Mouse (Mus musculus) embryonic stem cell, embryonic (primary cell): ENCODE data around the gene Tpk1.

Source experiments
- CTCF ChIA-PET, 4 experiments: fragments of 300-600 bp in 2 of 4; fragments of 350-600 bp in 2 of 4; sonication (Branson Sonifier 250); formaldehyde crosslinking; loops; one replicate each; lab custom pipeline; 2022; ENCODE audit warnings: inconsistent platforms in 2 of 4; lab: Charles Lee
- POLR2A ChIA-PET, 4 experiments: fragments of 300-600 bp in 2 of 4; fragments of 350-600 bp in 2 of 4; sonication (Branson Sonifier 250); formaldehyde crosslinking; loops; one replicate each; lab custom pipeline; 2022; ENCODE audit warnings: antibody characterized with exemption in 4 of 4, inconsistent platforms in 1 of 4; lab: Charles Lee

The Tpk1 gene

DNA sequence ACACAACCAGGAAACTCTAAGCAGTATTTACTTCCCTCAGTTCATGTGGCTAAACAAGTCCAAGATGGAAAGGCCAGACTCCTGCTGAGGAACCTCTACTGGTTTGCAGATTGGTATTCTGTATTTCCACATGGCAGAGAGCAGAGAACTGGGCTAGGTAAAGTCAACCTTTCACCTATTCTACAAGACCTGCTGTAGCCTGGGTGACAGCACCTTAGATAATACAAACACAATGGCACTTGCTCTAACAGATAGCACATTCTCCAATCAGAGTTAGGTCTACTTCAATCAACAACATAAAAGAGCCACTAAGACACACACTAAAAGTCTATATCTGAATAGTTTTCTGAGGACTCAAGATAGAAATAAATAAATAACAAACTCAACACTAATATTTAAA, 190.2 kb downstream of the Tpk1 start:
- CTCF ChIA-PET = interaction anchor here in 1 of 4 experiments (0.7 kb wide), 1 partner anchor 539 kb away, joined by 9 read pairs; no protein-coding TSS in a partner anchor
- POLR2A ChIA-PET = no interaction called here

DNA sequence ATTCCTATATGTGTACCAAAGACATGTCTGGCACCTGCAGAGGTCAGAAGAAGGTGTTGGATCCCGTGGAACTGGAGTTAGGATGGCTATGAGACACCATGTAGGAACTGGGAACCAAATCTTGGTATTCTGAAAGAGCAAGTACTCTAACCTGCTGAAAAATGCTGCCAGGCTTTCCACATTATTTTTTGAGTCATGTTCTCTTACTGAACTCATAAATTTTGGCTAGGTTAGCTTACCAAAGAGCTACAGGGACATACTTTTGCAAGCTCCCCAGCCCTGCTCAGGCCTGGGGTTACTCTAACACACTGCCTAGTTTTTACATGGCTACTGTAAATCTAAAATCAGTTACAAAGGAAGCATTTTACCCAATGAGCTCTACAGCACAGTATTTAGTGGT, 194.5 kb downstream of the Tpk1 start:
- CTCF ChIA-PET = no interaction called here
- POLR2A ChIA-PET = no interaction called here

DNA sequence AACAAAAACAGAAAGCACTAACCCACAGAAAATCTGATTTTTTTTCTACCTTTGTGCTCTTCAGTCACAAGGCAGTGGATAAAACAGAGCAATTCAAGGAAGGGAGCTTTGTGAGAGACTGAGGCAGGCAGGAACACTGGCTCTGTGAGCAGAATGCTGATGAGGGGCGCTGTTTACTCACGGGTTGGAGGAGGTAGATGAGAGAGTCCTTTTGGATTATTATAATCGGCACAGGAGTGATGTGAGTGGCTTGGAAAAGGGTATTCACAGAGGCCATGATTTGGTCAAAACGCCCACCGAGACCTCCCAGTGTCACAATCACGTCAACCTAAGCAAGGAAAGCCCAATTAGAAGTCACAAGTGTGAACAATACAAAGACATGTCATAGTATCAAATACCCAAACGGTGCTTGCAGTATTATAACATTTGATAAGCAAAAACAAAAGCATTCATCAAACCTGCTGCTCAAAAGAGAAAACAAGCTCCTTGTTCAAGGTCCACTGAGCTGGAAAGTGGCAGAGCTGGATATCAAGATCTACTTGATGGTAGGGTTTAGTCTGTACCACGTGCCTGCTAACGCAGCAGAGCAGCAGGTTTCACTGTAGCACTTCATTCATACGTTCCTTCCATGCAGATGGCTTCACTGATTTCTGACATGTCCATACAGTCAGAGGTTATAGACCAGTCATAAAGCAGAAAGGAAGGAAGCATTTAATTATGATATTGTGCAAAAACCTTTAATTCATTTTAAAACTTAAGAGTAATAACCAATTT, 197.1 kb downstream of the Tpk1 start:
- ChIA-PET POLR2A (no interaction called here), CTCF (no interaction called here)

DNA sequence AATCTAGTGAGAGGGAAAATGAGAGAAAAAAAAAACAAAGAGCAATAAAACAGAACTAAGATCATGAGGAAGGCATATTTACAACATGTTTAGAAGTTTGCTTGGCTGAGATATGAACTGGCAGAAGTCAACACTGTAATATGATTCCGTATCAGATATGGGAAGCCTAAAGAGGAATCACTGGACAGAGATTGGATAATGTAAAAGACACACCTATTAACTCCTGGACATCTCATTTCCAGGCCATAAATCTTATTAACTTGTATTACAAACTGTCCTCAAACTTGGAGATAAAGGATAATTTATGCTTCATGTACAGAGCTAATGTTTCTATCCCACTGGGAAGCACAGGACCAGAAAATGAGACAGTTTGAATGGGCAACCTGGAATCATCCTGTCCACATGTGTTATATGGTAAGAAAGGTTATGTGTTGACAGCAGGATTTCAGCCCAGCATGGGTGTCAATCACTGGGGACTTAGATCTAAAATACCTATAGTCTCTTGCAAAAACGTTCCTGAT, 203.2 kb downstream of the Tpk1 start:
- ChIA-PET CTCF (no interaction called here), POLR2A (no interaction called here)

DNA sequence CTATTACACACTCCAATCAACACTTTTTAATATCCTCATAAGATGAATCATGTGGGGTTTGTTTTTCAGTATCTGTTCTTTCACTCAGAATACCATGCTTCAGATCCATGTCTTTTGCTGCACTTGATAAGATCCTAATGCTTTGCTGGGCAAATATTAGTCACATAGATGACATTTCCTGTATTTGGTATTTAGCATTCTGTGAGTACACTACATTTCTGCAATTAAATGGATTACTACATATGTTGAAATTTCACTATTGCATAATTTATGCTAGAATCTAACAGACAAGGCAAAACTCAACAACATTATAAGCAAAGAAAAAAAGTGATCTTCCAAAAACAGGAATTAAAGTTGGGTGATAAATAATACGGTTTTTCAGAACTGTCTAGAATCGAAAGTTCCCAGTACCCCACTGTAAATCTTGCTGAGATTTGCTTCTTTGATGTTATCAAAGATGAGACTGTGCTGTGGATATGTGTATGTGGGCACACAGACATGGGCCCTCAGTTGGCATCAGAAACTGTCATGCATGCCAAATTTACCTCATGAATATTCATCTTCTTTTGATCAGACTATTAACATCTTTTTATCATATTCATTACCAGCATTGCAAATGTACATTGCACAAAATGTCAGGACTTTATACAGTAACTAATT, 203.8 kb downstream of the Tpk1 start:
- ChIA-PET POLR2A (no interaction called here), CTCF (no interaction called here)

DNA sequence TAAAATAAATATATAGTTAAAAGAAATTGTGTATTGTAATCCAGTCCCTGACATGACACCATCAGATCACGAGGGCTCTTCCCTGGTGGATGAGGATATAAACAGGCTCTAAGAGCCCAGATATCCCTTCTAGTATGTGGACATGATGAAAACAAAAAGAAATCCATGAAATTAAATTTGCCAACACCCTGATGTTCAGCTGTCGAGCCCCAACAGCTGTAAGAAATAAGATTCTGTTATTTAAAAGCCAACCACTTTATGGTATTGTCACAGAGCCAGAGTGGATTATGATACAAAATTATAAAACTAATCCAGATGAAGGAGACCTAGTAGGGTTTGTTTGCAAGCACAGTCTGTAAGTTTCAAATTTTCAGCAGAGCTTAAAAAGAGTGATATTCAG, 207.0 kb downstream of the Tpk1 start:
- ChIA-PET CTCF (no interaction called here), POLR2A (interaction anchor here in 1 of 4 experiments (1.6 kb wide), 1 partner anchor 207 kb away, joined by 4 read pairs; the partner anchor contains the start of gene Tpk1)

DNA sequence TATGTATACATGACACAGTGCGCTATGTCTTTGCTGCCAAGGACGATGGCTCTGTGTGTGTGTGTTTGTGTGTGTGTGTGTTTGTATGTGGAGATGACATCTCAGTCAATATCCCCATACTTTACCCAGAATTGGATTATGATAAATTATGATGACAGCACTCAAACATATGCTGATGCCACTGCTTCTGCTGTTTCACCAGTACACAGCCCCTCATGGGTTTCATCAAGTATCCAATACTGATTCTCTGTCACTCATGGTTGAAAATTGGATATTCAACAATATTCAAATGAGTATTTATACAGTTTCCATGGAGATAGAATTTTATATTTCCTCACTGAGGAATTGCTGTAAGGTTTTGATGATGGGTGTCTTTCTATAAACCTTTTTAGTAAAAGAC, 208.1 kb downstream of the Tpk1 start:
- POLR2A ChIA-PET = no interaction called here
- CTCF ChIA-PET = no interaction called here

DNA sequence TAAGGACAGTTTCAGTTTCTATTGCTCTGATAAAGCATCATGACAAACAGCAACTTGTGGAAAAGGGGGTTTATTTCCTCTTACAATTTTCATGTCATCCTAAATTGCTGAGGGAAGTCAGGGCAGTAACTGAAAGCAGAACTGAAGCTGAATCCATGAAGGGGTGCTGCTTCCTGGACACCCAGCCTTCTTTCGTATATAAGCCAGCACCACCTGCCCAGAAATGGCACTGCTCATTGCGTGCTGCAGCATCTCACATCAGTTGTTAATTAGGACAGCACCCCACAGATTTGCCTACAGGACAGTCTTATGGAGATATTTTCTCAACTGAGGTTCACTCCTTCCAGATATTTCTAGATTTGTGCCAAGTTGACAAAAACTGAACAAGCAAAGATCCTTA, 216.6 kb downstream of the Tpk1 start:
- CTCF ChIA-PET = no interaction called here
- POLR2A ChIA-PET = no interaction called here

DNA sequence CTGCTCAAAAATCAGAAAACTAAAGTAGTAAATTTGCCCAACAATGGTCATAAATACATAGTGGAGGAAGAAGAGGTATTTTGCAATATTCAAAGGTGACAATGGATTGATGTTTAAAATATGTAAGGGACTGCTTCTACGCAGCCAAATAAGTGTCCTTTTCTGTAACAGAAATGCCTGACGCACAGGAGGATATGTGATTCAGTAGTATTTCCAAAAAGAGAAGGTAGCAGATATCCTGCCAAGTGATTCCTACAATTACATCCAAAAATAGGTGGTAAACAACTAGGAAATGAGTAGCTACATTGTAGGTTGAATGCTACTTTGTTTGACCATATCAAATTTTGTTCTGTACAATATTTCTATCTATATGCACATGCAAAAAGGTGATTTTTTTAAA, 220.2 kb downstream of the Tpk1 start:
- CTCF ChIA-PET = no interaction called here
- POLR2A ChIA-PET = no interaction called here

DNA sequence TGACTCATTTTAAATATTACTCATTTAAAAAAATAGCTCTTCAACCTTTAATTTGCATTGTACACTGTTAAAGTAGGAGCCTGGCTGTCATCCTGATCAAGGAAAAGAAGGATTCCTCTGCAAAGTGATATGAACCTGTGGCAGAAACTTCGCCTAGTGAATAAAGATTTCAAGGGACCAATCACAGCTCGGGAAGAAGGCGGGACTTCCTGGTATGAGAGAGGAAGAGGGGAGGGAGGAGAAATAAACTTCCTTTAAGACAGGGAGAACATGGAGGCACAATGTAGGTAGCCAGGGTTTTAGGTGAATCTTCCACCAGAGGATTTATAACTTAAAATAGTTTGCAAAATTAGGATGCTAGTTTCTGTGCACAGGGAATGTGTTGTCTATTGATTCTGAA, 223.9 kb downstream of the Tpk1 start:
- ChIA-PET CTCF (no interaction called here), POLR2A (no interaction called here)

DNA sequence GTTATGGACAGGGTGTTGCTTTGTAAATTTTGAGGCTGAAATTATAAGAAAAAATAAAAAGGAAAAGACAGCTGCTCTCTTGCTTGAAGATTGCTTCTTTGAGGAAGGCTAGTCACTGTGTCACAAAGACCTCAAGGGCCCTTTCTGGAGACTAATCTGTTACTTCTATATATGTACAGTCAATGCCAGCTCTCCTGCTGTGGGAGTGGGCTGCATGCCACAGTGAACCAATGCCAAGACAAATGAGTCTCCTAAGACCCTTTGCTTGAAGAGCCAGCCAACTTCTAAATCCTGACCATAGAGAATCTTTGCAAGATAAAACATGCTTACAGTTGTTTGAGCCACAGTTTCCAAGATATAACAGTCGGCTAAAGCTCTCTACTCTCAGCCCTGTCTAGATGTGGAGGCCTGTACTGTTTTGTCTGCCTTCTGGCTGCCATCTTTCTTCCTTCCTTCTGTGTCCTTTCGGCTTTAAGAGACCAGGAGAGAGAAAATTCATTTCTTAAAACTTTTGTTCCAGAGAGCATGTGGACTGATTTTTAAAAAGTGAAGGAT, 230.0 kb downstream of the Tpk1 start:
- ChIA-PET POLR2A (no interaction called here), CTCF (interaction anchor here in 1 of 4 experiments (0.7 kb wide), 1 partner anchor 121 kb away, joined by 3 read pairs; no protein-coding TSS in a partner anchor)

DNA sequence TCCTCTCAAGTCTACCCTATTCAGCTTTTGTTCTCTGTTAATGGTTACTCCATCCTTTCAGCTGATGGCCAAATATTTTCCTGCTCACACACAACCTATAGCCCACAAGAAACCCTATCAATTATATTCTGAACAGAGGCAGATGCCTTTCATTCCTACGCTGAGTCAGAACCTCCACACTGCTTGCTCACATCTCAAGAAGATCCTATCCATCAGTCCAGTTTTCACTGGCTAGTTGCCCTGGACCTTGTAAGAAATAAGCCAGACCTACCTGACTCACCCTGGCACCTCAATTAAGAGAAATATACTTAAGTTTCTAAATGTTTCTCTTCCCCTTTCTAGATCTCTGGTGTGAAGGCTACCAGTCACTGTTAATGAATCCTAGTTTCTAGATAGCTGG, 231.7 kb downstream of the Tpk1 start:
- CTCF ChIA-PET = no interaction called here
- POLR2A ChIA-PET = no interaction called here

DNA sequence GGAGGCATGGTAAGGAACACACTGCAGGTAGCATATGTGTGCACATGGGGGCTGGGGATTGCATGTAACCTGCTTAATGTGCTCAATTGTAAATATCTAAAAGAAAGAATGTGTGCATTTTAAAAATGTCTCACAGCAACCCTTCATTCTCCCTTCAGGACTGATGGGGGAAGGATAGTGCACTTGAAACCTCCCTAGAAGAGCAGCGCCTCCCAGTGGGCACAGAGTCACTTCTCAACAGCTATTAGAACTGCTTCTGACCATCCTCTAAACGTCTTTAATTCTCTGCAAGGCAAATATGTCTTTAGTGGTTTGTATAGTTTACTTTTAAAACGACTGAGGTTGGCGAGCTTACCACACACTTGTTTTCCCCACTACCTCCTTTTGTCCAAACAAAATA, 241.1 kb downstream of the Tpk1 start:
- ChIA-PET CTCF (interaction anchor here in 2 of 4 experiments (0.6 kb wide), 2 partner anchors 13 kb away, joined by 3 read pairs; no protein-coding TSS in a partner anchor), POLR2A (no interaction called here)

DNA sequence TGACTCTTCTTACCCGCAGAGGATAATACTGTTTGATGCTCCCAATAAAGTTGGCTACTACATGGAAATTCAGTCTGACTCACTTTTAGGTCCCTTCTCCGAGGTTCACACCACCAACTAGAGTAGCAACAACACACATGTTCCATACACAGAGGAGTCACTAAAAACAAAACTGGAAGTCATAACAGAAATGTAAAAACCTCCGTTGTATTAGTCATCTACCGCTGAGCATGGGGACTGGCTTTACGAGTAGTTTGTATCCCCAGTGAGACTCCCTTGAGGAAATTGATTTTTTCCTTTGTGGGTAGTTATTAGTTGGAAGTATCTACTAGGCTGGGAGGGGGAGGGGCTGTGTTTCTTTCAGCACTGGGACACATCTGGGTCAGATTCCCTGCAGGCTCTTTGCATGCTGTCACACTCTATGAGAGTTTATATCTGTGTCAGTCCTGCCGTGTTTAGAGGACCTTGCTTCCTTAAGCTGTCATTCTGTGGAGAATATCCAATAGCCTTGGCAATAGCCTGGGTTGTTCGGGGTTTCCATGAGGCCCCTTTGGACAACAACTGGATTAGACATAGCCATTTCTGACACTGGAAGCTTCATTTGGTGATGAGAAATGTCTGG, 245.6 kb downstream of the Tpk1 start:
- ChIA-PET POLR2A (no interaction called here), CTCF (no interaction called here)

DNA sequence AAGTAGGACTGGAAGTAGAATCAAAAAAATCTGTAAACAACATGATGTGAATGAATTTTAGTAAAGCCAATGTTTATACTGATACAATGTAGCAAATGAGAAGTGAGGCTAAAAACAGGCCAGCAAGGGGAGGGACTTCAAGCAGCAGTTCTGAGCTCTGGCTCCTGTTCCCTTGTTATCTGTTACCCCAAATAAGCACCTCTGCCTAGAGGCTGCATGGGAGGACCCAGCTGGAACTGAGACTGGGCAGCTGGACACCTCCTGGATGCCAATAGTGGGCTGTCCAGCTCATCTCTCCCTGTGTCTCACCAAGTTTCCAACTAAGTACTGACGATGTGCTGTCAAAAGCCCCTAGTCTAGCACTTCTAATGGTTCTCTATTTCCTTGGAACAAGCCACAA, 257.1 kb downstream of the Tpk1 start:
- POLR2A ChIA-PET = no interaction called here
- CTCF ChIA-PET = no interaction called here

DNA sequence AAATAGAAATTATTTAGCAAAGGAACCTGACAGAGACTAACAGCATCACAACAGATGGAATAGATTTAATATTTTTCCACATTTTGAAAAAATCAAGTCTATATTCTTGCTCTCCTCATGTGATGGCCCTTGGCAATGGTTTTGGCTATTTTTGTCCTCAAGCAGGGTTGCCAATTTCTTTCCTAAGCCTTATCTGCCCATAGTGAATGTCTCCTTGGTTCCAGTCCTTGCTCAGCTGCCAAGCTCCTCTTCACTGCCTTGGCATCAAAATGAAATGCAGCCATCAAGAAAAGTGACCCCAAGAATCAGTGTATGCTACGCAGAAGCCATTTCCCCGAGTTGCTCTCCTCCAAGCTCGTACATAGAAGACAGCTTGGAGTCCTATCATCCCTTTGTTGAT, 263.0 kb downstream of the Tpk1 start:
- ChIA-PET CTCF (no interaction called here), POLR2A (no interaction called here)

DNA sequence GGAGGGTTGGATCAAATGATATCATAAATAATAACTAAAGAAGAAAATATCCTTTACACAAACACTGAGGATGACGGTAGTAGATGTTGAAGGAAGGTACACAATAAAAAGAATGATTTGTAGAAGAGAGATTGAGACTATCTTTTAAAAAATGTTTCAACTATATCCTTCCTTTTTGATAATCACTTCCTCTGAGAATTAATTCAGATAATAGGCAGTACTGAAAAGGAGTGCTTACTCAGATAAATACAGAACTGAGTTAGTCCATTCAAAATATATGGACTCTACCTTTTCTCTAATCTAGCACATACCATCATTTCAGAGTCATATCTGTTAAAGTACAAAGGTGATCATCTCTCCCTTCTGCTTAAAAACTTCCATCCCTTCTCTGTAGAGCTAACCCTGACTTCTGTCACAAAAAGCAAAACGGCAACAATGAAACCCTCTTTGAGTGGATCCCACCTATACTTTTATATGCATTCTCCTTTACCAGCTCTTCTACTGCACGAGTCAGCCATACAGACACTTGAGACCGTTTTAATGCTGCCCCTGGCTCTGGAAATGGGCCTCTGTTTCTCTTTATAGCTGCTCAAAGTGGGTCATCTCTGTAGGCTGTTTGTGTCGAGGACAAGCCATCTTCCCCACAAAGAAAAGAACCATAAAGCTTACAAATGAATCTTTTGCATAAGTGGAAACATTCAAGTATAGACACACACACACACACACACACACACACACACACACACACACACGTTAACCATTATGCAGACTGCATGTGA, 263.7 kb downstream of the Tpk1 start:
- POLR2A ChIA-PET = no interaction called here
- CTCF ChIA-PET = no interaction called here

DNA sequence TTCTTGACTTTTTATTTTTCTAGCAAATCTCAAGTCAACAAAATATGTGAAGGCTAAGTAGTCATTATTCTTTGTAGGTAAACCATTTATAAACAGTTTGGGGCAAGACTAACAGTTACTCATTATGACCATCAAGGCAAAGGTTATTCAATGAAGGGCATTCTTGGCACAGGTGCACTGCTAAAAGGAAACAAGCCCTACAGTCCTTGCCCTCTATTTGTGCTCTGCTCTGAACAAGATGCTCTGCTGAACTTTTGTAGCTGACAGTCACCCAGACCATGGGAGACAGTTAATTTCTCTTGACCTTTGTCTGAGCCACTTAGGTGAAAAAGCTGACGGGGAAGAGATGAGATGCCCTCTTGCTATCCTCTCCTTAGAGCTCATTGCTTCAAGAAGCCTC, 269.7 kb downstream of the Tpk1 start:
- ChIA-PET POLR2A (no interaction called here), CTCF (no interaction called here)

DNA sequence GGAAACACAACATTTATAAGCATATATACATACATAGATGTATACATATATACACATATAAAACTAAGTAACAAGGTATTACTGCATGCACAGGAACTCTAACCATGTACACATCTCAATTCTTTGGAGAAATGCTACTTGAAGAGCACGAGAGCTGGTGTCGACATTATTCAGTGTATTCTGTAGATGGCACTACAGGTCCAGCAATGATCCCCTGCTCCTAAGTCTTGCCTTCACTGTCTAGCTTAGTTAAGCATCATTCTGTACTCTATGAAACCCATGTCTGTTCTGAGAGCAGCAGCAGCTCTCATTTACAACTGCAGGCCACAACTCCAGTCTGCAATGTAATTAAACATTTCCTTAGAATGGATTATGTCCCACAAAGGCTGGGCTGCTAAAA, 270.5 kb downstream of the Tpk1 start:
- POLR2A ChIA-PET = no interaction called here
- CTCF ChIA-PET = interaction anchor here in 1 of 4 experiments (0.6 kb wide), 1 partner anchor 229 kb away, joined by 4 read pairs; no protein-coding TSS in a partner anchor
